Mouse (Mus musculus) bone marrow, adult 2 months (tissue): ENCODE results near the gene Ptchd4. TPM values are rescaled to one million over a fixed set of nuclear protein-coding genes. Genes with fewer than 3 reads are reported as not detected.

ENCODE experiments used
- H3K27ac ChIP-seq: fragments of 200-500 bp; 2 replicates; pipeline ENCODE4 v1.5.1; 2012; ENCODE audit warnings: low read depth, mild to moderate bottlenecking, control low read depth, inconsistent platforms, low read length; ENCODE audit not compliant: control insufficient read depth, poor library complexity, insufficient read depth
- H3K4me1 ChIP-seq: fragments of 200-500 bp; 2 replicates; pipeline ENCODE4 v1.6.1; 2011; ENCODE audit warnings: low read length; ENCODE audit not compliant: control insufficient read depth, insufficient read depth
- H3K4me3 ChIP-seq: fragments of 200-500 bp; replicated peaks from 2 replicates; pipeline ENCODE3; 2011; ENCODE audit warnings: mild to moderate bottlenecking, low read depth, low read length, control low read depth; ENCODE audit not compliant: control insufficient read depth
- CTCF ChIP-seq: fragments of 200-500 bp; IDR thresholded peaks from 2 replicates; pipeline ENCODE4 v1.5.1; 2011; ENCODE audit warnings: low read length, control low read depth; ENCODE audit not compliant: control insufficient read depth, insufficient read depth
- POLR2A ChIP-seq: fragments of 200-500 bp; IDR thresholded peaks from 2 replicates; pipeline ENCODE4 v1.6.1; 2011; ENCODE audit warnings: low read depth, mild to moderate bottlenecking, control low read depth, low read length, borderline replicate concordance; ENCODE audit not compliant: control insufficient read depth
- WGBS: fragments of 180-500 bp; shearing (Covaris S2); methylation state at CpG from one replicate; pipeline ENCODE4 v1.1.7; 2018; 5-methylcytosine and 5-hydroxymethylcytosine counted together
- polyA plus RNA-seq: library from polyadenylated mRNA; stranded (reverse); fragments of >200 nt; gene quantifications from 2 replicates; pipeline ENCODE4 v1.2.4, GENCODE M21; 2011; ENCODE audit warnings: low replicate concordance; ENCODE audit not compliant: missing spikeins, insufficient read depth, insufficient read length

Ptchd4 gene
- polyA plus RNA-seq, 1 experiment: not detected

GRCm38 (mm10) chr17:42303062-42303577, 12.6 kb upstream of the Ptchd4 start:
- WGBS: 48% methylated on average over 4 of the region's 4 CpGs
- H3K27ac ChIP-seq: no peak overlapping the region
- TF ChIP-seq POLR2A (no peak), CTCF (no peak)
- H3K4me3 ChIP-seq: no peak overlapping the region
- no peaks in the 10 kb centered on the region for H3K4me1 ChIP-seq

DNA sequence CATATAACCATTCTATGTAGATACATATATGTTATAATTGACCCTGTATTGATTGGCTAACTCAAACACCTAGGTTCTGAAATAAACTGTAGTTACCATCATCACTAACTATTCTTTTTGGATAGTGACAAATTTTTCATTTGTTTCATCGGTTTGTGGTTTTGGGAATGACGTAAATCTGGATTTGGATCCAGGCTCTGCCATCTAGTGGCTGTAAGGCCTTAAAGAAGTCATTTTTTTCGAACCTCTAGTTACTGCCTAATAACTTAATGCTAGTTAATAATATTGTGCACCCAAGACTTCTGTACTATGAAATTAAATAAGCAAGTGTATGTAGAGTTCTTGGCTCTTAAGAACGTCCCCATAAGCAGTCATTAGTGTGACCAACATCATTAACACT, 11.5 kb upstream of the Ptchd4 start:
- TF ChIP-seq POLR2A: no peak
- no peak for TF ChIP-seq CTCF
- Histone ChIP-seq H3K27ac (no peak overlapping the region), H3K4me1 (no peaks in the 10 kb centered on the region), H3K4me3 (no peak overlapping the region)
- WGBS: 59% methylated on average over 4 of the region's 4 CpGs

DNA sequence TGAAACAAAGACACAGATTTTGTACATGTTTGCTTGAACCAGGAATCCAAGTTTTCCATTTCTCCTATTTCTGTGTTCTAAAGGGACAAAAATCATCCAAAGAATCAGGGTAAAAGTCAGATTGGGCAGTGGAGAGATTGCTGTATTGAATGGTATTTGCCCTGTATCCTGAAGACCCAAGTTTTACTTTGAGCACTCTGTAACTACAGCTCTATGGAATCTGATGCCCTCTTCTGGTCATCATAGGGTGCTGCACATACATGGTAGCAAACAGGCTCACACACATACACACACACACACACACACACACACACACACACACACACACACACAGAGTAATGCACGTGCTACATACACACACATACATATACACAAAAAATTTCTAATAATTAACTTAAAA, 8.7 kb upstream of the Ptchd4 start:
- H3K4me3 ChIP-seq: no peak overlapping the region
- TF ChIP-seq POLR2A (no peak), CTCF (no peak)
- no peak overlapping the region for H3K27ac ChIP-seq
- WGBS: 76% methylated on average over 1 of the region's 1 CpGs
- H3K4me1 ChIP-seq: no peaks in the 10 kb centered on the region

DNA sequence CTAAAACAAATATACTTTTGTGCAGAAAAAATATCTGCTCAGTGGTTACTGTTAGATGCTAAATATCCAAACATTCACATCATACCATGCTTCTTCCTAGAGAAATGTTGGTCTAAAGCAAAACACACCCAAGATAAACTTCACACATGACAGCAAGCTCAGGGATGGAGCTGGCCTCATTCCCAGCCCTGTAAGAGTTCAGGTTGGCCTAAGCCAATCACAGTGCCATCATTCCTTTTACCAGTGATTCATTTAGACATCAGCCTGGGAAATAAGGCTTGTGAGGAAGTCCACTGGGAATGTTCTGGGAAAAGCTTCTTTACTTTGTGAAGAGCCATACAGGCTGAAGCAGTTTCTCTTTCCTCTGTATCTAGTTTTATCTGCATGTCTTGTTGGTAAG, 5.6 kb upstream of the Ptchd4 start:
- TF ChIP-seq POLR2A: no peak
- TF ChIP-seq CTCF: no peak
- H3K4me3 ChIP-seq: no peak overlapping the region
- H3K27ac ChIP-seq: no peak overlapping the region
- no peaks in the 10 kb centered on the region for H3K4me1 ChIP-seq

- Histone ChIP-seq H3K4me1 (no peaks in the 10 kb centered on the region), H3K27ac (no peak overlapping the region), H3K4me3 (no peak overlapping the region)
- WGBS: 5% methylated on average over 22 of the region's 22 CpGs
- TF ChIP-seq CTCF: no peak
- TF ChIP-seq POLR2A: no peak
These were observed 850 bp downstream of the Ptchd4 start for GRCm38 (mm10) chr17:42316612-42316982.

- H3K4me3 ChIP-seq: no peak overlapping the region
- H3K4me1 ChIP-seq: no peaks in the 10 kb centered on the region
- TF ChIP-seq POLR2A (no peak), CTCF (no peak)
- no peak overlapping the region for H3K27ac ChIP-seq
These were observed 20.0 kb downstream of the Ptchd4 start for GRCm38 (mm10) chr17:42335787-42336186.

DNA sequence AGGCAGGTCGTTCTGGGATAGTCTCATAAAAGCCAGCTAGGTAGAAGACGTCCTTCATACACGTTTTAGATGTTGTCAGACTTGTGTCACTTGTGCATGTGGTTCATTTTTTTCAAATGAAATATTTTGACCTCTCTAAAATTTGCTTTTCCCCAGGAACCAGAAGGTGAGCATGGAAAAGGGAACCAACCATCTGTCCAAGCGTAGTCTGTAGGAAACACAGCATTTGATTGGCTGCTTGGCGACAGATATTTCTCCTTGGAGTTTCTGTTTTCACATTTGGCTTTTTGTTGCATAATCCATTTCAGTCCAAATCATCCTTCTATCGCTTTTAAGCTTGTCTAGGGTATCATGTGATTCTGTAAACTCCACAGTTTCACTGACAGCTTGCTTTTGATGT, 20.8 kb downstream of the Ptchd4 start:
- H3K4me1 ChIP-seq: no peaks in the 10 kb centered on the region
- TF ChIP-seq POLR2A: no peak
- no peak for TF ChIP-seq CTCF
- no peak overlapping the region for H3K4me3 ChIP-seq
- no peak overlapping the region for H3K27ac ChIP-seq
- WGBS: 62% methylated on average over 6 of the region's 6 CpGs

DNA sequence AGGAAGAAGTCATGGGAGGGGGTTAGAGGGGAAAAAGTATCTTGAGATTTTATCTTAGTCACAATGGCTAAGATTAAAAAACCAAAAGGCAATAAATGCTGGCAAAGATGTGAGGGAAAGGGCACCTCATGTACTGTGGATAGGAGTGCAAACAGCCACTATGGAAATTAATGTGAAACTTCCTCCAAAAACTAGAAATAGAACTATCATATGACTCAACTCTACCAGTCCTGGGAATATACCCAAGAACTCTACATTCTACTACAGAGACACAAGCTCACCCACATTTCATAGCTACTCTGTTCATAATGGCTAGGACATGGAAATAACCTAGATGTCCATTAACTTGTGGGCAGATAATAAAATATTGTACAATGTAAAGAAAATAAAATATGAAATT, 30.3 kb downstream of the Ptchd4 start:
- no peak overlapping the region for H3K27ac ChIP-seq
- no peaks in the 10 kb centered on the region for H3K4me1 ChIP-seq
- no peak for TF ChIP-seq POLR2A
- no peak for TF ChIP-seq CTCF
- H3K4me3 ChIP-seq: no peak overlapping the region

DNA sequence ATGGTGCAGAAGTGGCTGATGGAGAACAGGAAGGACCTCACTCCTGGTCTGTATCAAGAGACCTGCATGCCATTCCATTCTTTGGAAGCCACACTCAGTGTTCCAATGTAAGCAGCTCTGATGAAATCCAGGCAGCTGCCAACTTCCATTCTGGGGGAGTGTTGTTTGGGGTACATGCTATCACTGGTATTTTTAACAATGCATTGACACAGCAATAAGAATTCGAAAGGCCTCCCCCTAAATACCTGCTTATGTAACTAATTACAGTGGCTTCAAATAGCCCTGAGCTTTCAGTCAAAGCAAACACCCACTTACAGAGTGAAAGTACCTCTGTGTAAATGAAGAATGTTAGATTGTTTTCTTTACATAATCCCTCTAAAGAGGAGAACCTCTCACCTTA, 42.7 kb downstream of the Ptchd4 start:
- 36% methylated on average over 1 of the region's 1 CpGs for WGBS
- TF ChIP-seq CTCF (no peak), POLR2A (no peak)
- Histone ChIP-seq H3K4me1 (no peaks in the 10 kb centered on the region), H3K4me3 (no peak overlapping the region), H3K27ac (no peak overlapping the region)
